Mouse (Mus musculus): ENCODE results near the gene Mboat2. TPM values are rescaled to one million over a fixed set of nuclear protein-coding genes. Genes with fewer than 3 reads are reported as not detected.

Gene Mboat2
- 12.6 and 19.0 TPM in 2 replicates for polyA plus RNA-seq (2012; ENCODE audit: low replicate concordance)

DNA sequence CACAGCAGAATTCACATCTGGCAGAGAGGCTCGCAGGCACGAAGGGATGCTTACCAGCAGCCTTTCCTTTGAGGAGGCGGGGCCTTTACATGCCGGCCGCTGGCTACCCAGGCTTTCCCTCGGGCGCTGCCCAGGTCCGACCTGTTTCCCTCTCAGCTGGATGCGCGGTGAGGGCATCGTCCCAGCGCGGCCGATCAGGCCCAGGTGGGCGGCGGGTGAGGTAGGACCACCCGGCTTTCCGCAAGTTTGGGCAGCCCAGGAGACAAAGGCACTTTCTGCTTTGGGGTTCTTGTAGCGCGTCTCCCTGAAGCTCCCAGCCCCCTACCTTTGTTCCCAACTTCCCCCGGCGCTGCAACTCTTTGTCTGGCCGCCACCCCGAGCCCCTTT lies at the start of gene Mboat2:
Mboat2 (plus strand) TSS at position 114 of the 387 bp plus-strand sequence.

DNA sequence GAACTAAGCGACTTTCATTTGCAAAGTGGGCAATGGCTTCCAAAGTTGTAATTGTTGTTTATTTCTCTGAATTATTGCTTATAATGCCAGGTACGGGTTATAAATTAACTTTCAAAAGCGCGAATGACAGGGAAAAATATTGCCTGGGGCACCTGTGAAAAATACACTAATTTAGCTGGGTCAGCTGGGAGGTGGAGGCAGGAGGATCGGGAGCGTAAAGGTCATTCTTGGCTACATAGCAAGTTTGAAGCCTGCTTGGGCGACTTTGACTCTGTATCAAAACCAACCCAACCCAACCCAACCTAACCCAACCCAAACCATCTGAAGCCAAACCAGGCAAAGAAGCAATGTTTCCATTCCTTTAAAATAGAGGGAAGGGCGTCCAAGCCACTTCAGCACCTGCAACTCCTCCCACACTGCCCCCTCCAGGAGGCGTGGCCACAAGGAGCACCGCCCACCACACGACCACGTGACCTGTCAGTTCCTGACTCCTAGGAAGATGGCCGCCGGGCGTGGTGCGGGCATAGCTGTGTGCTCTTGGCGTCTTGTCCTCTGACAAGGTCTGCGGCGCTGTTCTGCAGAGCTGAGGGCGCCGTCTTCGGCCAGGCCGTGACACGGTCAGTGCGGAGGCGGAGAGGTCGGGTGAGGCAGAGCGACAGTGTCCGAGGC lies 143.9 kb downstream of the Mboat2 start, which contains the start of gene Kidins220:
Kidins220 (plus strand) TSS at position 480 of the 669 bp plus-strand sequence.

Other genes with a start within 250 kb of the Mboat2 start
- 15.9 and 19.9 TPM in 2 replicates for gene Klf11, start 179.6 kb upstream of the Mboat2 start, polyA plus RNA-seq (2012; ENCODE audit: low replicate concordance)
- gene Cys1, start 149.1 kb upstream of the Mboat2 start, polyA plus RNA-seq (2012; ENCODE audit: low replicate concordance): not detected in 2 replicates
- gene Rrm2, start 122.6 kb upstream of the Mboat2 start, polyA plus RNA-seq (2012; ENCODE audit: low replicate concordance): 71.0 and 245 TPM in 2 replicates
- 2.2 and 45.9 TPM in 2 replicates for gene Kidins220, start 144.0 kb downstream of the Mboat2 start, polyA plus RNA-seq (2012; ENCODE audit: low replicate concordance)